Mouse (Mus musculus): ENCODE measurements around the gene Rtn4ip1. TPM values are rescaled to one million over a fixed set of nuclear protein-coding genes. Genes with fewer than 3 reads are reported as not detected.
A peak's percentile ranks its signal among the peaks of the same experiment; 100 is the strongest.
"Not testable (repeated sequence)": the region's sequence is repeated elsewhere in the genome, so short reads cannot be mapped to it uniquely, and the experiment has no call there.

The Rtn4ip1 gene
- 10 to 100 TPM; 14.8 to 17.8 (median 16.2) TPM for total RNA-seq (2022)

DNA sequence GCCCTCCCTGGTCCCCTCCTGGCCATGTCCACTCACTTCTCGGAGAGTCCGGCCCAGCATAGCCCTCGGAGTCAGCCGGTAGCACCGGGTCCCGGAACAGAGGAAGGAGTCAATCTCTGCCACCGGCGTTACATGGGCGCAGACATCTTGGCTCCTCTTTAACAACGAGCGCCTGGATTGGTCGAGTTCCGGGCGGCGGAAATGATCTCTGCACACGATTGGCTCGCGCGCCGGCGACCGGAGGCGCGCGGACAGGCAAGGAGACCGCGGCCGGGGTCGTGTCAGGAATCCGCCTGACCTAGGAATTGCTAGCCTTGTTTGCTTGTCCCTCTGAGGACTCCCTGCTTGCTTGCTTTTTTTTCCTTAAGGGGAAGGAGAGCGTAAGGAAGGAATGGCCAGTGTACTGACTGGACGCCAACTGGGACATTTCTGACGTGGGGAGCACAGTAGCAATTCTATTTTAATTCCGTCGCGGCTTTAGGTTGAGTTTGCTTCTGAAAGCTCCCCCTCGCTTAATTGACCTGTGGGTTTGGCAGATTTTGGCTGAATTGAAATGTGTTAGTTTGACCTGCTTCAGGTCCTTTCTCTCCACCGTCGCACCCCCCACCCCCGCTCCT, at the start of gene Rtn4ip1, which contains the start of gene Qrsl1:
Rtn4ip1 (plus strand) TSS at position 230 of the 617 bp plus-strand sequence.
Qrsl1 (minus strand) TSS at position 168 of the 617 bp plus-strand sequence.
- DNase-seq (ENCODE audit: low spot score in 2 of 2): peak; percentile 90 to 95

GRCm38 (mm10) chr10:43851898-43852297, 49.7 kb upstream of the Rtn4ip1 start:
- DNase-seq (ENCODE audit: low spot score in 2 of 2): no peak

GRCm38 (mm10) chr10:43855916-43856315, 45.7 kb upstream of the Rtn4ip1 start:
- no peak for DNase-seq (ENCODE audit: low spot score in 2 of 2)

DNA sequence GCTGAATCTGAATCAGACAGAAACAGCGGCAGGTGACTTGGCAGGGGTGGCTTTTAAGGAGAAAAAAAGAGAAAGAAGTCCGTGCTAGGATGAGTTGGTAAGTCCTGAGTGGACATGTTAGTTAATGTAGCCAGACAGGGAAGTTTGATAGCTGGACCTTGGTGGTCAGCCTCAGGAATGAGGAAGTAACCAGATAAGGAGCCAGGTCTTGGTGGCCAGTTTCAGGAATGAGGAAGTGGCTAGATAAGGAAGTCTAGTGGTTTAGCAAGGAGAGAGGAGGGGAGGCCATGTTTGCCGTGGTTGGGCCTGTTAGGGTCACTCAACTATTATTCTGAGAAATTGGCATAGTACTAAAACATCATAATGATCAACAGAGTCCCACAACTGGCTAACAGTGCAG, 45.3 kb upstream of the Rtn4ip1 start:
- no peak for DNase-seq (ENCODE audit: low spot score in 2 of 2)

GRCm38 (mm10) chr10:43870752-43871151, 30.9 kb upstream of the Rtn4ip1 start:
- DNase-seq (ENCODE audit: low spot score in 2 of 2): no peak

DNA sequence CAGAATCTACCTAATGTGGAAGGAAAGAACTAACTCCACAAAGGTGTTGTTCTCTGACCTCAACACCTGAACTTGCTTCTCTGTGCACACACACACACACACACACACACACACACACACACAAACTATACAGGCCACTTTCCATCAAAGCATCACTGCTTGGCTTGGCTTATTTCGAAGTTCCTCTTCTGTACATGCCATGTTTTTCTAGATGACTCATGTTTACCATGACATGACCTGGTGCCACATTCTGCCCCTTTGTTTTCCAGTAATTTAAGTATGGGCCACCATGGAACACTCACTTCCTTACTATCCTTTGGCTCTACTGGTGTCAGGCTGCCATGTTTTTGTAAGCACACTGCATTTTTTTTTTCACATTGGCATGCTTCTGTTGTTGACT, 30.1 kb upstream of the Rtn4ip1 start:
- no peak for DNase-seq (ENCODE audit: low spot score in 2 of 2)

DNA sequence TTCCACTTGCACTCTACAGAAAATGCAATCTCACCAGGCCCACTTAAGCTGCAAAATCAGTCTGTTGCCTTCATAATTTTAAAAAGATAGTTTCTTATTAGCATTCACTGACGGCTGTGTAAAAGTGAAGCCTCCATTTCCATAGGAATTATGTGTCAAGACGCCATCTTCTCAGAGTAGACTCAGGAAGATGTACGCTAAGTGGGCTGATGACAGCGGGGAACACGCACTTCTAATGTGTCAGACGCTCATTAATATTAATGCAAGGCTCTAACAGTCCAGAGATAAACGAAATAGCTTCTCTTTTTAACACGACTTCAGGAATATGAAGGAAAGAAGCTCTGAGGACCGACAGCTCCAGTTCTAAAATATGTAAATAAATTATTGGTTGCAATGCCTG, 13.9 kb upstream of the Rtn4ip1 start:
- DNase-seq (ENCODE audit: low spot score in 2 of 2): no peak

GRCm38 (mm10) chr10:43888976-43889375, 12.6 kb upstream of the Rtn4ip1 start:
- DNase-seq (ENCODE audit: low spot score in 2 of 2): no peak

DNA sequence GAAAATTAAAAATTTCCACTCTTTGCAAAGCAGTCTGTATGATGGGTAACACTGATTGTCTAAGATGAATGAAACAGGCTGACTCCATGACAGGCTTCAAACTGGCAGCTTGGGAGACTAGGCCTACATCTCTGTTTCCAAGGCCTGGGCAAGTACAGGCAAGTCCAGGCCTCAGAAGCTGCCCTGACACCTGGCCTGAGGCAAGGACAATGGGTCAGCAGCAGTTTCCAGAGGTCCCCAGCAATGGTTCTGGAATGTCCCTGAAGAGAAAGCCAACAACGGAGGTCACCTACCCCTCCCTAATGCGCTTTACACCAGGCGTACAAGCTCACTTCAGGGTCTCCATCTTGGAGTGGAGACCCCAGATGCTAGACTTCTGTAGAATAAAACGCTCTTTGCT, 8.6 kb upstream of the Rtn4ip1 start:
- no peak for DNase-seq (ENCODE audit: low spot score in 2 of 2)

- DNase-seq (ENCODE audit: low spot score in 2 of 2): no peak
Measured at GRCm38 (mm10) chr10:43896065-43896464, 5.5 kb upstream of the Rtn4ip1 start.

- no peak for DNase-seq (ENCODE audit: low spot score in 2 of 2)
Measured at GRCm38 (mm10) chr10:43898276-43898675, 3.3 kb upstream of the Rtn4ip1 start.

DNA sequence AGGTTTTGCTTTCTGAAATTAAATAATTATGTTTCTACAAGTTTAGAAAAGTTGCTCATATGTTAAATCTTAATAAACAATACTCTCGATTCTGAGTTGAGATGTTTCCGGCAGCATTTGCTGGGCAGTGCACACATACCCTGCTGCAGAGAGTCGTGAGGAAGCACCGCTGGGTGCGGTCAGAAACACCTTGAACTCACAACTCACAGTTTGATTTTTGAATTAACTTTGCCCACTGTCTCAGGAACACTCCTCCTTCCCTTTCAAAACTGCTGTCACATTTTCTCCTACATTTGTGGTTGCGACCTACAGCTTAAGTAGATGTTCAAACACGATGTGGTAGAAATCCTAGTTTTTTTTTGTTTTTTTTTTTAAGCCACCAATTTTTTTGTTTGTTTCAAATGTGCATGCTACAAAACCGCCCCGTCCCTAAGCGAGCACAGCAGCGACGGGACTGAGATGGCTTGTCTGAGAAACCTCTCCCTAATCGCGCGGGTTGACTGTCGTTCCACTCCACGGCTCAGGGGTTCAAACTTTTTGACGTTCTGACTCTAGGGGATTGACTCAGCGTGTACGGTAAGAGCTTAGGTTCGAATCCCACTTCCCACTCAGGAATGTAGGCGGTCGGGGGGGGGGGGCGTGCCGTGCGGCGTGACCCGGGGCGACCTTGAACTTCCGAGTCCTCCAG, 580 bp upstream of the Rtn4ip1 start:
- DNase-seq (ENCODE audit: low spot score in 2 of 2): no peak

DNA sequence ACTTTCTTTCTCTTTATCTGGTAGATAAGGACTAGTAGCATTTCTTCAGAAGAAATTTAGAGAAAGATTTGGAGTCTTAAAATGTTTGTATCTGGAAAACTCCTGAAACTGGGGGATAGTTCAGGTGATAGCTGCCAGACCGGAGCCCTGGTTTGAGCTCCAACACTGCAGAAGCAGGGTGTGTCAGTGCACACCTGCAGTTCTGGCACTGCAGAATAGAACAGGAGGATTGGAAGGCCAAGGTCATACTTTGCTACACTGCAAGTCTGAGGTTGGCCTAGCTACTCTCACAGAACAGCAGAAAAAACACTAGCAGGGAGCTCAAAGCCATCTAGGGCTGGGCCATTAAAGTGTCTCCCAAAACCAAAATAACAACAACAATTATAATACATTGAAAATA, 3.0 kb downstream of the Rtn4ip1 start:
- no peak for DNase-seq (ENCODE audit: low spot score in 2 of 2)

DNA sequence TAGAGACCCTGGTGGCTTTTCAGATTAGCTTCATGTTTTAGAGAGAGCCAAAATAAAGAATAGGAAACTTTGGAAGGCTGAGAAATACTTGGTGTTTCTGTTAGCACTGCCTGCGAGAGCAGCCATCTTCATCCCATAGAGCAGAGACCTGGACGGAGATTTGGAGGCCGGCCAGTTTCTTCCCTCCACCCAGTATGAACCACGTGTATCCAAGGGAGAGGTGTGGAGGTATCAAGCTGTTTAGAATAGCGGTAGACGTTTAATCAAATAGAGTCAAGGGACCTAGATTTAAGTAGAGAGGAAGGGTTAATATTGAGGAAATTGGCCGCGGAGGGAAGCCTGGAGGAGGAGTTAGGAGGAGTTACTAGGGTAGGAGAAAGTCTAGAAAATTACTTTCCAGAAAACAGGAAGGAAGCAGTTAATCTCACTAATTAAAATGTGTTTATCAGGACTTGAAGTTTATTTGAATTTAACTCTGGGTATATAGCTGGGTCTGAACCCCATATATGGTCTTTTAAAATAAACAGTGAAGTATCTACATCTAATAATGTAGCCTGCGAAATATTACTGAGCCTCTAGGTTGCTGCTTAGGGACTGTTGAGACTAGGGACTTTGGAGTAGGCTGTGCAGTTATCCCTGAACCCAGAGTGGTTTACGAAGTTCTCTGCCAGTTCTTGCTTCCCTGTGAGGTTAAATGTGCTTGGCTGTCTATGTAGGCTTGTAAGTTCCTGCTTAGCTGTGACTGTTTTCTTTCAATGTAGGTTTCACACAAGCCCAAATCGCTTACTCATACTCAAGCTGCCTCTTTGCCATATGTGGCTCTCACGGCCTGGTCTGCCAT, 8.6 kb downstream of the Rtn4ip1 start:
- no peak for DNase-seq (ENCODE audit: low spot score in 2 of 2)

DNA sequence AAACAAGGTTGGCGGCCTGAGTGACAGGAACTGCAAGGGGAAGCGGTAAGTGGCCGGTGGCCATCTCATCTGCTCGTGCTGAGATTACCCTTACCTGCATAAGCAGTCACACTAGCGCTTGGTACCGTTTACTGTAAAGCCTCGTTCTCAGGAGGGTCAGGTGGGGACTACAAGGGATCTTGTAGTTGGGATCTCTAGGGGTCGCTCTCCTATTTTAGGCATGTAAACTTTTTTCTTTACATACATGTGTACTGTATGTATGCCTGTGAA, 9.2 kb downstream of the Rtn4ip1 start:
- no peak for DNase-seq (ENCODE audit: low spot score in 2 of 2)

DNA sequence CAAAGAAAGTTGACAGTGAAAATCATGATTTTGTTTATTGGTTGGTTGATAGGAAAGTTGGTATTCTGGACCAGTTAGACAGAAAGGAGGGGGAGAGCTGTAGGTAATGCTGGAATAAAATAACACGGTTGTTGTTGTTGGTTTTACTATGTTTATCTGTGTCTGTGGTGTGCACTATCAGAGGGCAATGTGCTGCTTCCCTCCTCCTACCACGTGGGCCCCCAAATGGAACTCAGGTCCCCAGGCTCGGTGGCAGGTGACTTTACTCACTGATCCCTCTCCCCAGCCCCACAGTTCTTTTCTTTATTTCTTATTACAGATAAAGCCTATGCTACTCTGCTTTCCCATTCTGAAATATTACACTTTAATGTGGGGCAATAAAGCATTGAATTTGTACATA, 10.6 kb downstream of the Rtn4ip1 start:
- no peak for DNase-seq (ENCODE audit: low spot score in 2 of 2)

DNA sequence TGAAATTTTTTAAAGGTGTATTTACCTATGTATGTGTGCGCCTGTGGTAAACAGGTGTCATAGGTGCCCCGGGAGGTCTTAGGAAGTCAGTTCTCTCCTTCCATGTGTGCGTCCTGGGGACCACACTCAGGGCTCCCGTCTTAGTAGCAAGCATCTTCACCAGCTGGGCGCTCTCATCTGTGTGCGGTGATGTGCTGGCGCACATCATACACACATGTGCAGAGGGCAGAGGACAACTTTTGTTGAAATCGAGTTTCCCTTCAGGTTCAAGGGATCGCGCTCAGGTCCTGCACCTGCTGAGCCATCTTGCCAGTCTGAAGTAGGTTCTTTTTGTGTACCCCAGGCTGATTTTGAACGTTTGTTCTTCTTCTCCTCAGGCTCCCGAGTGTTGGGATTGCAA, 14.6 kb downstream of the Rtn4ip1 start:
- no peak for DNase-seq (ENCODE audit: low spot score in 2 of 2)

- no peak for DNase-seq (ENCODE audit: low spot score in 2 of 2)
Measured at GRCm38 (mm10) chr10:43916737-43917136, 15.1 kb downstream of the Rtn4ip1 start.

DNA sequence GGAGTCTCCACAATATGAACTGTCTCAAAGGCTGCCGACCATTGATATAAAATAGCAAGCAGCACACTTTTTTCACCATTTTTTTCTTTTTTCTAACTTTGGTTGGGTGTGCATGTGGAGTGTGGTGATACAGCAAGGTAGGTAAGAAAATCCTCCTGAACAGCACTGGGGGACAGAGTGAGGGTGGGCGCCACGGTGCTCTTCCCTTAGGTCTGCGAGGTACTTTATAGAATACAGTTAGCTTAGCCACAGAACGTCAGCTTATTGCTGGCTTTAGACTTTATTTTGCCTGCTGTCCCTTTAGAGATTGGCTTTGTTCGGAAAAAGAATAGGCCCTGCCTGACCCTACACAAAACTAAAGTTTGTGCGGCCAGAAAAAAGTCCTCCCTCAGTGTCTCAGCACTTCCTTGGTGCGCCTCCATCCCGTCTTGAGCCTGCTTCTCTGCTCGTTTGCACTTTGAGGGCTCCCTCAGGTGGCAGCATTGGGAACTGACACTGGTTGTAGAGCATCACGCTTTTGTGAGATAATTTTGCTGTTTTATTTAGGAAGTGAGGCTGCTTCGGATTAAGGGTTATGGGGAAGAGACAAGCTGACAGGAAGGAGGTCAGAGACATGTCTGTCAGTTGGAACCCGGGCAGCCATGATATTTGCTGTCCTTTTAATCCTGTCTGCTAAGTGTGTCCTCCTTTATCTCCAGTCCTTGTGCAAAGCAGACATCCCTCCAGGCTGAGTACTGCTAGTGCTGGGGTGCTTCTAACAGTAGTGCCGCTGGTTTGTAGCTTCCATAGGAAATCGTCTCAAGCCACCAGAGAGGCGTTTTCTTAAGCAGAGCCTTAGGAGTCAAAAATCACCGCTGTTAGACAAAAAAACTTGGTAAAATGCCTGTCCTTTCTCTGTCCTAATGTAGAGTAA, 17.3 kb downstream of the Rtn4ip1 start:
- peak; percentile 38 to 69 for DNase-seq (ENCODE audit: low spot score in 2 of 2)

DNA sequence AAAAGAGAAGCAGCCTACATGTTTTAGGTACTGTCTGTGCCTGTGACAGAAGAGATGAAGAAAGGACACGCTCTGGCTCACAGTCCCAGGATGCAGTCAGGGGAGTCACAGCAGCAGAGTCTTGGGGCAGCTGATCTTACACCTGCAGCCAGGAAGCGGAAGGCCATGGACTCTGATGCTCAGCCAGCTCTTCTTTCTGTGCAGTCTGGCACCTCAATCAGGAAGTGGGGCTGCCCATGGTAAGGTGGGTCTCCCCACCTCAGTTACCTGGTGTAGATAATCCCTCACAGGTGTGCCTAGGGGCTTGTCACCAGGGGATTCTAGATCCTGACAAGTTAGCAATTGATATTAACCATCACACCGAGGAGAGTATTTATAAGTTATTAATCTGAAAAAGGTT, 21.5 kb downstream of the Rtn4ip1 start:
- no peak for DNase-seq (ENCODE audit: low spot score in 2 of 2)

- DNase-seq (ENCODE audit: low spot score in 2 of 2): not testable (repeated sequence)
Measured at GRCm38 (mm10) chr10:43925776-43926175, 24.2 kb downstream of the Rtn4ip1 start.
